Mouse (Mus musculus) effector memory CD4-positive, alpha-beta T cell, adult 7 months (primary cell): Measurements from ENCODE around the gene Snx15. TPM values are rescaled to one million over a fixed set of nuclear protein-coding genes. Genes with fewer than 3 reads are reported as not detected.

Experiments used
- polyA plus RNA-seq: library from polyadenylated mRNA; unstranded; fragments of 100-300 nt; shearing (Covaris generic); gene quantifications from one replicate; pipeline ENCODE4 v1.2.1, GENCODE M21; 2017

Gene Snx15
- 28.8 TPM for polyA plus RNA-seq

DNA sequence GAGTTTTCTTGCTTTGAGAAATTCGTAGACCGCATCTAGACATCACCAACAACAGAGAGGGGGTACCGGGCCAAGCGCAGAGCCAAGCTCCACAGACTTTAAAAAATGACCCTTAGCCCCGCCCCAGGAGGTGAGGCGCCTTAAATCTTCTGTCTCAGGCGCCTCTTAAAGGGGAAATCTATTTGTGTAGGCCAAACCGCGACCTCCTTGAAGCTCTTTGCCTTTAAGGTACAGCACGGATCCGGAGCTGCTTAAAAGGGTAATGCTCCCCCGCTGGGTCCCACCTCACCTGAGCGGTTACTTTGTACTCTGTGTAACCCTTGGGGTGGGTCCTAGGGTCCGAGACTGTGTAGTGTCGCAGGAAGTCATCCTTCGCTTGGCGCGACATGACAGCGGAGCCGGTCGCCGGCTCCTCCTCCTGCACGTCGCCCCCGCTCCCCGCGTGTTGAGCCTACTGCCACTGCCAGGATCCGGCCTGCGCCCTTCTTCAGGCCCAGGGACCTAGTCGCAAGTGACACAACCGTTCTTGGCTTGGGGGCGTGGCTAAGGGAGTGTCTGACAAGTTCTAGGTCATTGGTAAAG lies at the start of gene Snx15:
Gene Snx15, minus strand, starts transcription at position 545 of the 582 bp plus-strand sequence.

DNA sequence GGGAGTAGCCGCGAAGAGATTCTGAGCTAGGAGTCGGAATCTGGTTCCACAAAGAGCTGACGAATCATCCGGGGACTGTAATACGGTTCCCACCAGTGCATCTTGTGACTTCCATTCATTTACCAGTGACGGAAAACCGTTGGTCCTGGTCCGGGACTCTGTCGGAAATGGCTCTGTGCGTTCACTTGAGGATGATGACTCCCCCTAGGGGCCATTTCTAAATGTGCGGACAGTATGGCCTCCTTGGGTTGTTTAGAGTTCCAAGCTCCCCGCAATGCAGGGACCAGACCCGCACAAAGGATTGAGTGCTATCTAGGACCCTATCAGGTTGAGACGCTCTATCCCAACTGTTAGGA lies 13.3 kb upstream of the Snx15 start, which contains the start of gene Arl2:
Gene Arl2, minus strand, starts transcription at position 155 of the 356 bp plus-strand sequence.

DNA sequence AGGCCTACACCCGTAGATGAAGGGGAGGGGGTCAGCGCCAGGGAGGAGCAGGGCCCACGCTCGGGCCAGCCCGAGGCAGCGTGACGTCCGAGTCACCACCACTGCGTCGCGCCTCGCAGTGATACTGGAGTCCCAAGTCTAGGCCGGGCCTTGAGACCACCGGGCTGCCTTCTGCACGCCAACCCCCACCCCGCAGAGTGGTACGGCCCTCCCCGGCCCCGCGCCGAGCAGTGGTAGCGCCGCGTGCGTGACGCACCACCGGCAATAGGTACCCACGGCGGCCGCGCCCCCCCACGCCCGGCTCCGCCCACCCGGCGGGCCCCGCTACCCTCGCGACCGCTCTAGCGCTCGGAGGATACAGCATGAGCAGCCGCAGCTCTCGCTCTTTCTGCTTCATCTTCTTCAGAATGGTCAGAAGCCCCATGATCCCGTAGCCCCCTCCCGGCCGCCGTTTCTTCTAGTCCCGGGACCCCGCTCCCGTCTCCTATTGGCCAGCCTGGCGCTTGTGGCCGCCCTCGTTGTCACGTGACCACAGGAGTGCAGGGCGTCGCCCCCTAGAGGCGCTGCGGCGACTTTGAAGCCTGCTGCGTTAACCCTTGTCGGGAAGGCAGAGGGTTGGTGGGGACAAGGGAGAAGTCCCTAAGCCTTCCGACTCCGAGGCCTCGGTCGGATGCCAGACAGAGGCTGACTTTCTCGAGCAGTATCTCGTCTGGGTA lies 12.7 kb upstream of the Snx15 start, which contains the start of gene Batf2:
Gene Batf2, plus strand, starts transcription at position 306 of the 716 bp plus-strand sequence.

DNA sequence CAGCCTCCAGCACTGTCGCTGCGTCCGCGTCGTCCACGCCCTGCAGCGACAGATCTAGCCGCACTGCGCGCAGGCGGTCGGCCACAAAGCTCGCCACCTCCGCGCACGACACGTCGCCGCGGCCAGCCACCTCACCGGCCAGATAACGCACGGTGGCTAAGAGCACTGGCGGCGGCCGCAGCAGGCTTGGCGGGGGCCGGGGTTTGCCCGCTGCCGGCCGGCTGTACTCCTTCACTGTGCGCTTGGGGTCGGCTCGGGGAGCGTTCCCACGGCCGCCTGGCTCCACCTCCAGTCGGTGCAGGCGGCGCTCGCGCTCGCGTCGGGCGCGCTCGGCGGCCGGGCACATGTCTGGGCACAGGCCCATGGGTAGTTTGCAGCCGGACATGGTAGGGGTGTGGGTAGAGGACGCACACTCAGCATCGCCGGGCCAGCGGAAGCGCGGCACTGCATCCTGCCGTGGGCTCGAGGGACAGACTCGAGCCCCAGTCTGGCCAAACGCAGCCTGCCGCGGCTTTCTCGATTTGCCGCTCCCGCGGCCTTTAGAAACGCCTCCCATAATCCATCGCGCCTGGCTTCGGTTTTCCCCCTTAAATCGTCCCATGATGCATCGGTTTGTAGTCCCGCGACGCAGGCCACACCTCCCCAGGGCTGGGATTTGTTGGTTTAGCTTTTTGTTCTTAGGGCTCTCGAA lies 10.0 kb downstream of the Snx15 start, which contains the start of gene Sac3d1:
Gene Sac3d1, minus strand, starts transcription at position 665 of the 691 bp plus-strand sequence.

DNA sequence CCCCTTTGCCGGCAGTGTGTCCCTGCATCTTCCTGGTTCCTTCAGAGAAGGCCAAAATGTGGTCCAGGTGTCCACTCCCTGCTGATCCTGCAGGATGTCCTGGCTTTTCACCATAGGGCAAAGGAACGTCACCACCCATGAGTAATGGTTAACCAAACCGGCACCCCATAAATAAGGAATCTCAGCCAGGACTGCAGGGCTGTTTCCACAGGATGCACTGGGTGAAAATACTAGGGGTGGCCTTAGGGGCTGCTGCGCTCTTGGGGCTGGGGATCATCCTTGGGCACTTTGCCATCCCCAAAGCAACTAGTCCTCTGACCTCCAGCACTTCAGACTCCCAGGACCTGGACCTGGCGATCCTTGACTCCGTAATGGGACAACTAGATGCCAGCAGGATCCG lies 22.5 kb downstream of the Snx15 start, which contains the start of gene Naaladl1:
Gene Naaladl1, plus strand, starts transcription at position 197 of the 400 bp plus-strand sequence.

DNA sequence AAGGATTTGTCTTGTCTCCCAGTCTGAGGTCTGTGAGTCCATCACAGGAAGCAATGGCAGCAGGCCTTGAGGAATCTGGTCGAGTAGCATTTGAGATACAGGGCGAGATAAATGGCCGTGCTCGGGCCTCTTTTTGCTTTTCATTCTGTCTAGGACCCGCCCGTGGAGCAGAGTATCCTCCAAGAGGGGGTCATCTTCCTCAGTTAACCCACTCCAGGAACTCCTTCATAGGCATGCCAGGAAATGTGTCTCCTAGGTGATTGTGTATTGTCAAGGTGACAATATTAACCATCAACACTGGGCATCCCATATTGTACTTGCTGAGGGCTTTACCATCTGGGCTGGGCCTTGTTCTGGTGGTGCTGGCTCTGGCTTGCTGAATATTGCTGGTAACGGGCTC lies 34.0 kb downstream of the Snx15 start, which contains the start of gene AC131692.1:
Gene AC131692.1, plus strand, starts transcription at position 301 of the 400 bp plus-strand sequence.

DNA sequence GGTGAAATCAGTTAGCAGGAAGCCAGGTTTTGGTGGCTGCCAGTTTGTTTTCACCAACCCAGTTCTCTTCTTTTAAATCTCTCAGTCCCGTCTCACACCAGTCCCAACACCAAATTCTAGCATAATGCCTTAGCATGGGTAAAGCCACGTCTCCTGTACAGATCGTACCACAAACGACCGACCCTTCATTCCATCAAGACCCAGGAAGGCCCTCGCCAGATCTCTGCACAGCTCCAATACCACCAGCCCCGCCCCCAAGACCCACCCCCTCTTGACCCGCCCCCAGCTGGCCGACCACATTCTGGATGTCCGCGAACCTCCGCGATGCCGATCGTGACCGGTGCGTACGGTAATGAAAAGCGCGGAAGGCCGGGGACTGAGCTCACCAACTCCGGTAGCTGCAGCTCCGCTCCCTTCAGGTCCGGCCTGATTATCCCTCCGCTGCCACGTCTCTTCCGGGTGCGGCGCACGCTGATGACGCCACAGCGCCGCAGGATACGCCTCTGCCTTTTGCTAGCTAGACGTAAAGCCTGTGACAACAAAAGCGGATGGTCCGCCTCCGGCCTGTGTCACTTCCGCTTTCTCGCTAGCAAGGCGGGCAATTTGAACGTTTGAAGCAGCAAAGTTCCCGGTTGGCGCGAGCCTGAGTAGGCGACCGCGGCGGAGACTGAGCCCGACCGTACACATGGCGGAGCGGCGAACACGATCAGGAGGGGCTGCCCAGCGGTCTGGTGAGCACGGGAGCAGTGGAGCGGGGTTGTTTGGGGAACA lies 43.4 kb downstream of the Snx15 start, which contains the start of the genes Zfpl1 and Cdca5:
Gene Zfpl1, minus strand, starts transcription at position 479 of the 771 bp plus-strand sequence.
Gene Cdca5, plus strand, starts transcription at position 506 of the 771 bp plus-strand sequence.

DNA sequence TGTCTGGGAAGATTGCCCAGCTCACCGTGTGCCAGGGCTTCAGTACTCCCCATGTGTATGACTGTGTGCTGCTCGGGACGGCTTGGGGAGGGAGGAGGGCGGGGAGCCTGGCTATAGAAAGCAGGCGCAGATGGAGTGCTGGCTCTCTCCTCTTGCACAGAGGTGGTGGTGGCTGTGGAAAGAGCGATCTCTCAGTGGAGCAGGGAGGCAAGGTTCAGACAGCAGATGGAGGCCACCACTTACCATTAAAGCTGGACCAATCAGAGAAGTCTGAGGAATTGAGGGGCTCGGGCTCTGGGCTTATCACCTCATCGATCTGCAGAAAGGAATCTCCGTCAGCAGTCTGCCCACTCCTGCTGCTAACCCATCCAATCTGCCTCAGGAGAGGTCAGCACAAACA lies 45.9 kb downstream of the Snx15 start, which contains the start of gene Gm28374:
Gene Gm28374, minus strand, starts transcription at position 101 of the 400 bp plus-strand sequence.

DNA sequence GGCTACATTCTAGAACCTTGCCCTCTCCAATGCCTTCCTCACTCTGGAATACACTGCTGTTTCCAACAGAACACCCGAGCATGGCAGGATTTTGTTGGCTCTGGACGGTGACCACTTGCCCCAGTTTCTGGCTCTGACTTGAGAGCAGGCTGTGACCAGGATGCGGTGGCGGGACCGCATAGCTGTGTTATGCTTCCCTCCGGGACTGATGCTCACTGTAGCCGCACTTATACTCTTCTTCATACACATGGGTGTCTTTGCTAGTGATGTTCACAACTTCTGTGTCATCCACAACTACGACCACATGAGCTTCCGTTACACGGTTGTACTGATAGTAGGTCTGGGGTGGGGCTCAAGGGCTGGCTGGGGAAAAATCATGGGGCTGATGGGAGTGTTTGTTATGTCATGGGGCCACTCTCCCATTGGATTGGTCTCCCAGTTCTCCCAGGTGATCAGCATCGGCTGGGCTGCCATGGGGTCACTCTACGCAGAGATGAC lies 48.1 kb downstream of the Snx15 start, which contains the start of gene Tmem262:
Gene Tmem262, plus strand, starts transcription at position 51 of the 498 bp plus-strand sequence.

DNA sequence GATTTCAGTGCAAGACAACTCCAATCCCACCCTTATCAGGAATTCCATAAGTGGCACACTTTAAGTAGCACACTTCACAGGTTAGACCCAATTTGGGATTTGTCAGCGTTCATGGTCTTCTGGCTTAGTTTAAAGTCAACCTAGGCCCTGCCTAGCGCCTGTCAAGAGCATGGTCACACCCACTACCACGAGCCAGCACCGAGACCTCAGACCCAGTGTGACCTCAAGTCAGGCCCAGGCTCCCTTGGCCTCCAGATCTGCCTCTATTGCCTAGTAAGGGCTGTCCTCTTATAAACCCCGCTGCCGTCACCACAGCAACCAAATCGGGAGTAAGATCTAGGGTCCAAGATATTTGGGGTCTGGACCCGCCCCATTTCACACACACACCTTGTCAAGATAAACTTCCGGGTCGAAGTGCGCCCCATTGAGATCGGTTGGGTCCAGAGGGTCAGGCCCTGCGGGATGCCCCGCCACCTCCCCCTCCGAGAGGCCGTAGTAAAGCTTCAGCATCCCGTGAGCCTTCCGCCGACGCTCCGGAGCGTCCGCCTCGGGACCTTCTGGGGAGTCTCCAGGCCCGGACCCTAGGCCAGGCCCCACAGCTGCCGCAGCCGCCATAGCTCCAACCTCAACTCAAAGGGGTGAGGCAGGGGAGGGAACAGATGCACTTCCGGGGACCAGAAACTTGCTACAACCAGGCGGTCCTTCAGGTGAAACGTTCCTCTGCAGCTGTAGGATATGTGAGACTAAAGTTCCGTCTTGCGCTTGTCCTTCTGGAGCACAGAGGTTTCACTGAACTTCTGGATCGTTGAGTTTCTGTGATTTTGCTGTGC lies 51.3 kb downstream of the Snx15 start, which contains the start of gene Vps51:
Gene Vps51, minus strand, starts transcription at position 668 of the 830 bp plus-strand sequence.

Other genes with a start within 250 kb of the Snx15 start
- gene Tigd3, start 234.2 kb downstream of the Snx15 start, polyA plus RNA-seq: 0.30 TPM
- 126 TPM for gene Dpf2, start 215.3 kb downstream of the Snx15 start, polyA plus RNA-seq
- 0.29 TPM for gene Cdc42ep2, start 203.5 kb downstream of the Snx15 start, polyA plus RNA-seq
- gene Pola2, start 164.1 kb downstream of the Snx15 start, polyA plus RNA-seq: 35.9 TPM
- gene Slc22a20, start 142.2 kb downstream of the Snx15 start, polyA plus RNA-seq: not detected
- gene Capn1, start 112.4 kb downstream of the Snx15 start, polyA plus RNA-seq: 43.6 TPM
- 55.4 TPM for gene Syvn1, start 81.7 kb downstream of the Snx15 start, polyA plus RNA-seq
- 22.8 TPM for gene Mrpl49, start 70.5 kb downstream of the Snx15 start, polyA plus RNA-seq
- 995 TPM for gene Fau, start 70.5 kb downstream of the Snx15 start, polyA plus RNA-seq
- gene Znhit2, start 67.1 kb downstream of the Snx15 start, polyA plus RNA-seq: 17.7 TPM
- 6.2 TPM for gene Tm7sf2, start 59.9 kb downstream of the Snx15 start, polyA plus RNA-seq
- 79.3 TPM for gene Vps51, start 51.1 kb downstream of the Snx15 start, polyA plus RNA-seq
- not detected for gene Tmem262, start 48.3 kb downstream of the Snx15 start, polyA plus RNA-seq
- 1.2 TPM for gene Gm28374, start 46.0 kb downstream of the Snx15 start, polyA plus RNA-seq
- 26.0 TPM for gene Zfpl1, start 43.3 kb downstream of the Snx15 start, polyA plus RNA-seq
- 0.80 TPM for gene Cdca5, start 43.3 kb downstream of the Snx15 start, polyA plus RNA-seq
- gene AC131692.1, start 33.9 kb downstream of the Snx15 start, polyA plus RNA-seq: not detected
- not detected for gene Naaladl1, start 22.5 kb downstream of the Snx15 start, polyA plus RNA-seq
- 6.3 TPM for gene Sac3d1, start 9.7 kb downstream of the Snx15 start, polyA plus RNA-seq
- gene Batf2, start 12.7 kb upstream of the Snx15 start, polyA plus RNA-seq: not detected
- 38.1 TPM for gene Arl2, start 13.2 kb upstream of the Snx15 start, polyA plus RNA-seq
- gene Majin, start 56.1 kb upstream of the Snx15 start, polyA plus RNA-seq: 0.33 TPM
- gene Gpha2, start 98.1 kb upstream of the Snx15 start, polyA plus RNA-seq: not detected
- gene Ppp2r5b, start 107.6 kb upstream of the Snx15 start, polyA plus RNA-seq: 15.8 TPM
- 70.6 TPM for gene Atg2a, start 113.4 kb upstream of the Snx15 start, polyA plus RNA-seq
- 38.7 TPM for gene Ehd1, start 148.4 kb upstream of the Snx15 start, polyA plus RNA-seq
- gene Cdc42bpg, start 178.2 kb upstream of the Snx15 start, polyA plus RNA-seq: 0.48 TPM
- 31.5 TPM for gene Men1, start 206.7 kb upstream of the Snx15 start, polyA plus RNA-seq
- 103 TPM for gene Map4k2, start 212.8 kb upstream of the Snx15 start, polyA plus RNA-seq
- gene Sf1, start 235.4 kb upstream of the Snx15 start, polyA plus RNA-seq: 491 TPM